Mouse (Mus musculus): Measurements from ENCODE around the gene Bcan. TPM values are rescaled to one million over a fixed set of nuclear protein-coding genes. Genes with fewer than 3 reads are reported as not detected.
A peak's percentile ranks its signal among the peaks of the same experiment; 100 is the strongest.

Gene Bcan
- polyA plus RNA-seq, 1 experiment from 2014 or later = 0.13 TPM

DNA sequence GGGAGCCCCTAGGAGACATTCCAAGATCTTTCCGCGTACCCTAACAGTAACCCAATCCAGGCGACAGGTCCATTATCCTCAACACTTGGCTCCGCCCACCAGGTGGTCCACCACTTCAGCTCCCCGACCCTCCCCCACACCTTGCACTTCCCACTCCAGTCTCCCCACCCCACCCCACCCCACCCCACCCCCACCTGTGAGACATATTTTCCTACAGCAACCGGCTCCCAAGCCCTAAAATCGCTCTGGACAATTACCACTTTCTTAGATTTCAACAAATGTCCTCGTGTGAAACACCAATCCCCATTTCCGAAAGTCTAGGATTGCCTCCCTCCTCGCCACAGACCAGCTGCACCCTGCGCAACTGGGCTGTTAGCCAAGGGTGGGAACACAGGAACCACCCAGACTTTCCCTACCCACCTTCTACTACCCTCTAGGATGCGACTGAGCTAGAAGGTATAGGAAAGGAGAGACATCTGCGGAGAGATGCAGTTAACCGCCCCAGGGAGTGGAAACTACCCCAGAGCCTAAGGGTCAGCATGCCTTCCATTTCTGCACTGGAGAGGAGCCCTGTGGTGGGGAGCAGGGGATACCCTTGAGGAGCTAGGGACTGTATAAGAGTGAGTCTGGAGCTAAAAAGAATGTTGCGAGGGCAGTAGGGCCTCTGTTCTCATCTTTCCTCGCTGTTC is 50.6 kb downstream of the Bcan start:
- Histone ChIP-seq H3K4me1 (ENCODE audit: control insufficient read depth, insufficient read depth, low read length) (peaks cover 30% of the 10 kb centered on the region), H3K4me3 (ENCODE audit: low read length) (peak overlapping the region; percentile 41), H3K36me3 (ENCODE audit: control insufficient read depth, insufficient read depth) (no peaks in the 10 kb centered on the region), H3K27ac (ENCODE audit: low read length) (no peak overlapping the region), H3K9ac (ENCODE audit: low read length) (no peak overlapping the region), H3K27me3 (ENCODE audit: control insufficient read depth, insufficient read depth, low read length) (peaks cover 64% of the 10 kb centered on the region), H3K4me2 (ENCODE audit: low read depth, low read length) (no peak overlapping the region), H3K9me3 (replicated peaks; ENCODE audit: control insufficient read depth, low read length) (no peaks in the 10 kb centered on the region)
- ATAC-seq (replicated peaks; ENCODE audit: extremely low read depth, insufficient read depth, low FRiP score) = no peak
- WGBS = 24% methylated on average over 16 of the region's 16 CpGs

DNA sequence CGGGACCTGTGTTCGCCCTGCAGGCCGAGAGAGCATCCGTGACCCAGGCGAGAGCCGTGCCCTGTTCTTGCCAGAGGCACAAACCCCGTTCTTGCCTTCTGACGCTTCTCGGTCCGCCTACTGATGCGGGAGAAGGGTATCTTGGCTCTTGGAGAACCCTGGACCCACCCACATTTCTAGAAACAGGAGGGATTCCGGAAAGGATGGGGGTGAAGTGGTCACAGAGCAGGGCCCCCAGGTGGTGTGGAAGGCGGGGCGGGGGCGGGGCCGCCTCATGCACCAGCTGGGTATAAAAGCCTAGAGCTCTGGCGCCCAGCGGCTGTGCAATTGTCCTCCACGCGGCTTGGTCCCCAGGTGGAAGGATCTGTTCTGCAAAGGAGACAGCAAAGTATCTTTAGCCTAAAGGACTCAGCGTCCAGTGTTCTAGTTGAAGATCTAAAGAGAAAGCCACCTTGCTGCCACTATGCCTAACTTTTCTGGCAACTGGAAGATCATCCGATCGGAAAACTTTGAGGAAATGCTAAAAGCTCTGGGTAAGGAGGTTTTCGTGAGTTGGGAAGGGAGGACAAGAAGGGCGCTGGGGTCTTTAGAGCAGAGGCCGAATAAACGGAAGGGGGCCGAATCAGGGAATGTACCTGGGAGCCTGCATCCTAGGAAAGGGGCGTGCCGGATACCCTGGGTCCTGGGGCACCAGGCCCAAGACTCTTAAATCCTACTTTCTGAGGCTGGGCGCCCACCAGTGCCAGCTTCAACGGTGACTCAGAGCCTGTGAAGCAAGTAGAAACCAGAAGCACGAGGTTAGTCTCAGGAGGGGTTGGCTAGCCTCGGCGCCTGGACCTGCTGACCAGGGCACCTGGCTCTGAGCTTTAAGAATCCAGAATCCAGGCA is 51.4 kb downstream of the Bcan start, which contains the start of gene Crabp2:
Gene Crabp2 (plus strand): TSS at position 289 of the 888 bp plus-strand sequence.
- H3K4me1 ChIP-seq (ENCODE audit: control insufficient read depth, insufficient read depth, low read length) = peaks cover 31% of the 10 kb centered on the region
- 4% methylated on average over 35 of the region's 35 CpGs for WGBS
- no peak for ATAC-seq (replicated peaks; ENCODE audit: extremely low read depth, insufficient read depth, low FRiP score)

GRCm38 (mm10) chr3:87947811-87948199 is 52.2 kb downstream of the Bcan start:
- ATAC-seq (replicated peaks; ENCODE audit: extremely low read depth, insufficient read depth, low FRiP score) = no peak
- Histone ChIP-seq H3K4me3 (ENCODE audit: low read length) (peak overlapping the region; percentile 41), H3K4me1 (ENCODE audit: control insufficient read depth, insufficient read depth, low read length) (peaks cover 31% of the 10 kb centered on the region), H3K27ac (ENCODE audit: low read length) (no peak overlapping the region), H3K27me3 (ENCODE audit: control insufficient read depth, insufficient read depth, low read length) (peaks cover 62% of the 10 kb centered on the region), H3K4me2 (ENCODE audit: low read depth, low read length) (peak overlapping the region; percentile 64), H3K9ac (ENCODE audit: low read length) (peak overlapping the region; percentile 44; the same call in 1 of the 2 replicates), H3K36me3 (ENCODE audit: control insufficient read depth, insufficient read depth) (no peaks in the 10 kb centered on the region), H3K9me3 (replicated peaks; ENCODE audit: control insufficient read depth, low read length) (no peaks in the 10 kb centered on the region)
- WGBS = 2% methylated on average over 17 of the region's 17 CpGs

More for the DNA sequence above, 51.4 kb downstream of the Bcan start, which contains the start of gene Crabp2:
- Histone ChIP-seq H3K9ac (ENCODE audit: low read length) (peak within 1 kb of the TSS; percentile 44; the same call in 1 of the 2 replicates), H3K36me3 (ENCODE audit: control insufficient read depth, insufficient read depth) (no peaks in the 10 kb centered on the region), H3K4me2 (ENCODE audit: low read depth, low read length) (peak within 1 kb of the TSS; percentile 64), H3K27me3 (ENCODE audit: control insufficient read depth, insufficient read depth, low read length) (peaks cover 64% of the 10 kb centered on the region), H3K27ac (ENCODE audit: low read length) (no peak within 1 kb of the TSS), H3K4me3 (ENCODE audit: low read length) (peak within 1 kb of the TSS; percentile 41), H3K9me3 (replicated peaks; ENCODE audit: control insufficient read depth, low read length) (no peaks in the 10 kb centered on the region)

DNA sequence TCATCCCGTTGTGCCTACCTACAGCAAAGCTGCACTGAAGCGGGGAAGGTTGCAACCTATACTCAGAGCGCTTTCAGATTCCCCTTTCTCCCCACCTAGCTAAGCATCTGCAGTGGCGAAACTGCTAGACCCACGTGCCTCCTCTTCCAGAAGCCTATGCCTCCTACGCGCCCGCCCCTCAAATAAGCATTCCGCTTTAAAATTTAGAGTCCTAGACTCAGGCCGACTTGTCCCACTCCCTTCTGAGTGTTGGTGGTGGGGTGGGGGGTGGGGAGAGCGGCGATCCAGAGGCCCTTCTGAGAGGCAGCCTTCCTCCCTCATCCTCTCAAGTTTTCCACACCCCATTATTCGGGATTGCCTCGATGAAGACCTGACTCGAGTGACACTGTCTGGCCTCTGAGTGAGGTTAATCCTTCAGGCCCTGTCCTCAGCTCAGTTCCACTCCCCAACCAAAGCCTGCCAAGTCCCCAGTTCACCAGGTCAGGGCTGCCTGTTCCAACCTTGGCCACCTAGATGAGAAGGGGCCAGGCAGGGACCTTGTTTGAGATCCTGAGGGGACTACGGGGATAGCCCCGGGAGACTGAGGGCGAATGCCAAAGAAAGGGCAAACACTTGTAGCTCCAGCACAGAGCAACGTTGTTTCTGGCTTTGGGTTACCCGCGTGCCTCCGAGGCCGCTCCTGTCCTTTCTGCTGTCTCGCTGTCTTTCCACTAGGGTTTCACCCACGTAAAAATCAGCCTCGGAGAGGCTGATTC is 52.8 kb downstream of the Bcan start:
- H3K9me3 ChIP-seq (replicated peaks; ENCODE audit: control insufficient read depth, low read length) = no peaks in the 10 kb centered on the region
- WGBS = 4% methylated on average over 26 of the region's 26 CpGs
- H3K36me3 ChIP-seq (ENCODE audit: control insufficient read depth, insufficient read depth) = no peaks in the 10 kb centered on the region
- peak overlapping the region; percentile 44; the same call in 1 of the 2 replicates for H3K9ac ChIP-seq (ENCODE audit: low read length)
- peaks cover 59% of the 10 kb centered on the region for H3K27me3 ChIP-seq (ENCODE audit: control insufficient read depth, insufficient read depth, low read length)
- ATAC-seq (replicated peaks; ENCODE audit: extremely low read depth, insufficient read depth, low FRiP score) = no peak
- H3K4me1 ChIP-seq (ENCODE audit: control insufficient read depth, insufficient read depth, low read length) = peaks cover 28% of the 10 kb centered on the region
- H3K27ac ChIP-seq (ENCODE audit: low read length) = no peak overlapping the region
- H3K4me2 ChIP-seq (ENCODE audit: low read depth, low read length) = peak overlapping the region; percentile 64
- H3K4me3 ChIP-seq (ENCODE audit: low read length) = peak overlapping the region; percentile 41

DNA sequence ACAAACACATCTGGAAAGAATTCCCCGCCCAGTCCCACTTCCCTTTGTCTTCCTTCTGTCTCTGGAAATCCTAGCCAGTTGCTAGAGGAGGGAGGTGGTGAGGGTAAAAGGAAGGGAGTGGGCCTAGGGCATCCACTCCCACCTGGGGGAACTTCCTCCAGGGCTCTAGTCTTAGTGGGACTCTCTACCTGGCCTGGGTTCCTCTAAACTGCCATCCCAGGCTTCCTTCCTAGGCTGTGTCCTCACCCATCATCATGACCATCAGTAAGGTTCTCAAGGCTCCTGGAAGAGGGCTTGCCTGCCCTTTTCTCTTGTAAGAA is 53.5 kb downstream of the Bcan start:
- no peak overlapping the region for H3K4me2 ChIP-seq (ENCODE audit: low read depth, low read length)
- H3K9me3 ChIP-seq (replicated peaks; ENCODE audit: control insufficient read depth, low read length) = no peaks in the 10 kb centered on the region
- peaks cover 26% of the 10 kb centered on the region for H3K4me1 ChIP-seq (ENCODE audit: control insufficient read depth, insufficient read depth, low read length)
- no peak overlapping the region for H3K9ac ChIP-seq (ENCODE audit: low read length)
- no peak overlapping the region for H3K4me3 ChIP-seq (ENCODE audit: low read length)
- 44% methylated on average over 1 of the region's 1 CpGs for WGBS
- peaks cover 4% of the 10 kb centered on the region for H3K36me3 ChIP-seq (ENCODE audit: control insufficient read depth, insufficient read depth)
- no peak overlapping the region for H3K27ac ChIP-seq (ENCODE audit: low read length)
- ATAC-seq (replicated peaks; ENCODE audit: extremely low read depth, insufficient read depth, low FRiP score) = no peak
- H3K27me3 ChIP-seq (ENCODE audit: control insufficient read depth, insufficient read depth, low read length) = peaks cover 56% of the 10 kb centered on the region

GRCm38 (mm10) chr3:87945781-87946540 is 54.1 kb downstream of the Bcan start:
- no peak for ATAC-seq (replicated peaks; ENCODE audit: extremely low read depth, insufficient read depth, low FRiP score)

GRCm38 (mm10) chr3:87944838-87945600 is 55.0 kb downstream of the Bcan start:
- H3K4me1 ChIP-seq (ENCODE audit: control insufficient read depth, insufficient read depth, low read length) = peaks cover 26% of the 10 kb centered on the region
- H3K27me3 ChIP-seq (ENCODE audit: control insufficient read depth, insufficient read depth, low read length) = peaks cover 41% of the 10 kb centered on the region
- no peaks in the 10 kb centered on the region for H3K9me3 ChIP-seq (replicated peaks; ENCODE audit: control insufficient read depth, low read length)
- no peak overlapping the region for H3K27ac ChIP-seq (ENCODE audit: low read length)
- no peak overlapping the region for H3K4me3 ChIP-seq (ENCODE audit: low read length)
- no peak overlapping the region for H3K4me2 ChIP-seq (ENCODE audit: low read depth, low read length)
- no peak overlapping the region for H3K9ac ChIP-seq (ENCODE audit: low read length)
- peaks cover 15% of the 10 kb centered on the region for H3K36me3 ChIP-seq (ENCODE audit: control insufficient read depth, insufficient read depth)
- WGBS = 24% methylated on average over 4 of the region's 4 CpGs
- peak; percentile 62 for ATAC-seq (replicated peaks; ENCODE audit: extremely low read depth, insufficient read depth, low FRiP score)

More at GRCm38 (mm10) chr3:87945781-87946540, 54.1 kb downstream of the Bcan start:
- Histone ChIP-seq H3K27me3 (ENCODE audit: control insufficient read depth, insufficient read depth, low read length) (peaks cover 50% of the 10 kb centered on the region), H3K9me3 (replicated peaks; ENCODE audit: control insufficient read depth, low read length) (no peaks in the 10 kb centered on the region), H3K4me3 (ENCODE audit: low read length) (no peak overlapping the region), H3K36me3 (ENCODE audit: control insufficient read depth, insufficient read depth) (peaks cover 9% of the 10 kb centered on the region), H3K27ac (ENCODE audit: low read length) (no peak overlapping the region), H3K4me1 (ENCODE audit: control insufficient read depth, insufficient read depth, low read length) (peaks cover 26% of the 10 kb centered on the region), H3K4me2 (ENCODE audit: low read depth, low read length) (no peak overlapping the region), H3K9ac (ENCODE audit: low read length) (no peak overlapping the region)
- WGBS = 42% methylated on average over 12 of the region's 12 CpGs

DNA sequence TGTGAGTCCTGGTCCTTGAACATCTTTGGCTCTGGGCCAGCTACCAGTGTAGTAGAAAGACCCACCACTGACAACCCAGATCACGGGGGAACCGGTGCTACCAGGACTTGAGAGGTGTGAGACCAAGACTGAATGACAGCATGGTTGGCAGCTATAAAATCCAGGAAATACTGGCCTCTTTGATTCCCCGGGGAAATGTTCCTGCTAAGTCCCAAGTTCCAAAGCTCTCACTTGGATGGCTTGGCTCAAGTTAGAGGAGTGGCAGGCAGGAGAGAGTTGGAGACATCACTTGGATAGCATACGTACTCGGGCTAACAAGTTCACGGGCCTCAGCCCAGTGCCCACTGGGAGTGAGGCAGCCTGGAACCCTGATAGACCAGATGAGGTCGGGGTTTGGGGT is 56.4 kb downstream of the Bcan start:
- no peak for ATAC-seq (replicated peaks; ENCODE audit: extremely low read depth, insufficient read depth, low FRiP score)
- Histone ChIP-seq H3K4me3 (ENCODE audit: low read length) (no peak overlapping the region), H3K9me3 (replicated peaks; ENCODE audit: control insufficient read depth, low read length) (no peaks in the 10 kb centered on the region), H3K4me1 (ENCODE audit: control insufficient read depth, insufficient read depth, low read length) (peaks cover 18% of the 10 kb centered on the region), H3K9ac (ENCODE audit: low read length) (no peak overlapping the region), H3K27ac (ENCODE audit: low read length) (no peak overlapping the region), H3K36me3 (ENCODE audit: control insufficient read depth, insufficient read depth) (peaks cover 26% of the 10 kb centered on the region), H3K27me3 (ENCODE audit: control insufficient read depth, insufficient read depth, low read length) (peaks cover 29% of the 10 kb centered on the region), H3K4me2 (ENCODE audit: low read depth, low read length) (no peak overlapping the region)
- 63% methylated on average over 7 of the region's 7 CpGs for WGBS

Measured in heart, embryonic 16.5 days (tissue).